Comparison of ENCODE assay signal across 21 mouse cellular contexts in genomic region chr10:91205632-91206031, GRCm38 (mm10). TPM values are rescaled to one million over a fixed set of nuclear protein-coding genes. Genes with fewer than 3 reads are reported as not detected.
DNase-seq lines count a peak whose midpoint lies in the region; ATAC-seq and TF ChIP-seq lines count a peak whose summit lies in the region.
"Had no signal": no experiment of that assay in that cellular context is flagged by ENCODE, and none has a peak within 500 bp of the region (broad histone marks: within the 10 kb centered on the region; RNA-seq: fewer than 3 reads in every experiment).

No protein-coding gene starts in this region.

- H3K79me2 ChIP-seq in CH12.LX (replicated peaks; ENCODE audit: control insufficient read depth, extremely low read depth, insufficient read depth, poor library complexity, severe bottlenecking) = no peaks in the 10 kb centered on the region

- no peak overlapping the region for H3K4me2 ChIP-seq in midbrain, embryonic 11.5 days
- no peak overlapping the region for H3K4me2 ChIP-seq in midbrain, embryonic 14.5 days (ENCODE audit: low read length)
- peak overlapping the region; percentile 83 for H3K4me2 ChIP-seq in CH12.LX (ENCODE audit: insufficient read depth, low read depth, poor library complexity, severe bottlenecking)

- TF ChIP-seq POLR2A in CH12.LX (IDR thresholded peaks at IDR 0.05; ENCODE audit: low read depth, low read length) = no peak

- no peak overlapping the region for H3K4me3 ChIP-seq in midbrain, embryonic 11.5 days (ENCODE audit: low read depth, low read length)
- no peak overlapping the region for H3K4me3 ChIP-seq in midbrain, embryonic 14.5 days (replicated peaks; ENCODE audit: low read depth, low read length)
- peak overlapping the region in 1 of 3 experiments; percentile 52 for H3K4me3 ChIP-seq in CH12.LX (replicated peaks in 1 of 3; ENCODE audit: low read depth in 2 of 3, low read length in 2 of 3, poor library complexity in 1 of 3)

- TF ChIP-seq EP300 in CH12.LX (IDR thresholded peaks at IDR 0.05; ENCODE audit: low read length) = peak; percentile 93

- H3K9ac ChIP-seq in midbrain, embryonic 11.5 days (ENCODE audit: low read length) = no peak overlapping the region
- H3K9ac ChIP-seq in midbrain, embryonic 14.5 days (replicated peaks; ENCODE audit: low read length) = no peak overlapping the region
- H3K9ac ChIP-seq in CH12.LX (ENCODE audit: insufficient read depth, low read depth) = peak overlapping the region; percentile 32

- H3K27me3 ChIP-seq in midbrain, embryonic 11.5 days (ENCODE audit: control insufficient read depth, insufficient read depth, low read length) = no peaks in the 10 kb centered on the region
- no peaks in the 10 kb centered on the region for H3K27me3 ChIP-seq in midbrain, embryonic 14.5 days (ENCODE audit: control insufficient read depth, insufficient read depth, low read length)
- no peaks in the 10 kb centered on the region for H3K27me3 ChIP-seq in CH12.LX (replicated peaks)
- H3K27me3 ChIP-seq: Patski had no signal

- H3K4me1 ChIP-seq in midbrain, embryonic 11.5 days (ENCODE audit: control insufficient read depth, insufficient read depth, low read length) = no peaks in the 10 kb centered on the region
- no peaks in the 10 kb centered on the region for H3K4me1 ChIP-seq in midbrain, embryonic 14.5 days (ENCODE audit: control insufficient read depth, insufficient read depth, low read length)
- peaks cover 5 to 14% of the 10 kb centered on the region in 2 experiments for H3K4me1 ChIP-seq in CH12.LX (ENCODE audit: control insufficient read depth in 1 of 2, insufficient read depth in 2 of 2)

- H3K27ac ChIP-seq in midbrain, embryonic 11.5 days (ENCODE audit: low read depth, low read length) = no peak overlapping the region
- no peak overlapping the region for H3K27ac ChIP-seq in midbrain, embryonic 14.5 days (replicated peaks; ENCODE audit: low read depth, low read length)
- peak overlapping the region; percentile 30 for H3K27ac ChIP-seq in CH12.LX (ENCODE audit: insufficient read depth, low read depth)

- TF ChIP-seq RAD21 in CH12.LX (IDR thresholded peaks at IDR 0.05; ENCODE audit: low read depth, low read length) = no peak

- dilution Hi-C loops in CH12.LX (cut with MboI; ENCODE audit: extremely low pct_ligation_motif_present, extremely low pct_unique_long_range_greater_than_20kb, low sequenced_read_pairs) = no loop called here

- TF ChIP-seq CTCF in CH12.LX (conservative IDR thresholded peaks at IDR 0.05 in 1 of 2, IDR thresholded peaks at IDR 0.05 in 1 of 2; ENCODE audit: low read depth in 2 of 2, low read length in 2 of 2) = no peak

- no peaks in the 10 kb centered on the region for H3K36me3 ChIP-seq in midbrain, embryonic 11.5 days (ENCODE audit: control insufficient read depth, insufficient read depth, low read length)
- no peaks in the 10 kb centered on the region for H3K36me3 ChIP-seq in midbrain, embryonic 14.5 days (ENCODE audit: control insufficient read depth, insufficient read depth, low read length)
- no peaks in the 10 kb centered on the region for H3K36me3 ChIP-seq in CH12.LX (replicated peaks in 1 of 2; ENCODE audit: control insufficient read depth in 1 of 2, insufficient read depth in 1 of 2, low read length in 1 of 2)
- H3K36me3 ChIP-seq: G1E had no signal

- no peak for ATAC-seq in midbrain, embryonic 11.5 days (ENCODE audit: low FRiP score)
- no peak for ATAC-seq in midbrain, embryonic 14.5 days (ENCODE audit: low FRiP score, low TSS enrichment)
- ATAC-seq: activated CD4-positive, CD25-positive, alpha-beta regulatory T cell, adult 4 months; CD4-positive, CD25-positive, alpha-beta regulatory T cell, adult 4 months; Patski had no signal

- in situ Hi-C loops in CH12.LX (cut with MboI; ENCODE audit: low pct_ligation_motif_present, low pct_unique_long_range_greater_than_20kb, low sequenced_read_pairs) = no loop called here

- H3K9me3 ChIP-seq in midbrain, embryonic 11.5 days (ENCODE audit: control insufficient read depth, low read length) = no peaks in the 10 kb centered on the region
- H3K9me3 ChIP-seq in midbrain, embryonic 14.5 days (ENCODE audit: control insufficient read depth, low read length) = no peaks in the 10 kb centered on the region
- H3K9me3 ChIP-seq in CH12.LX (replicated peaks; ENCODE audit: low read length) = peaks cover 5% of the 10 kb centered on the region
- H3K9me3 ChIP-seq: G1E had no signal

- WGBS in midbrain, embryonic 11.5 days = 88% methylated on average over 6 of the region's 6 CpGs
- 90% methylated on average over 6 of the region's 6 CpGs for WGBS in midbrain, embryonic 14.5 days

- peak; percentile 45 for DNase-seq in heart, adult 11 months
- no peak for DNase-seq in heart, postnatal 4 days
- peak; percentile 21 for DNase-seq in midbrain, embryonic 11.5 days (ENCODE audit: low spot score, missing footprints)
- DNase-seq in midbrain, embryonic 14.5 days = no peak
- peak; percentile 54 for DNase-seq in CH12.LX (ENCODE audit: extremely low read depth)
- no peak for DNase-seq in kidney, postnatal 10 days
- DNase-seq: adrenal gland, adult 2 months; adrenal gland, adult 8-10 months; adrenal gland, postnatal 10 days; adrenal gland, postnatal 14 days; adrenal gland, postnatal 25 days; adrenal gland, postnatal 36 days; B cell, adult 2 months; cerebellum, adult 11 months; cerebellum, adult 11-12 months; cerebellum, adult 18-20 months; cerebellum, adult 2 months had no signal

TF ChIP-seq in CH12.LX, 34 proteins besides CTCF, POLR2A, EP300 and RAD21:
- peak; percentile 72 for TF ChIP-seq SIN3A (IDR thresholded peaks at IDR 0.05; ENCODE audit: low read length)
- TF ChIP-seq CHD1 (IDR thresholded peaks at IDR 0.05; ENCODE audit: low read depth, low read length) = no peak
- TF ChIP-seq NRF1 (IDR thresholded peaks at IDR 0.05; ENCODE audit: low read depth, low read length) = no peak
- TF ChIP-seq BHLHE40 (IDR thresholded peaks at IDR 0.05; ENCODE audit: low read depth, low read length) = 0 out of 2 replicates have a peak, but pooled peaks have one; percentile 5
- TF ChIP-seq MAFK (IDR thresholded peaks at IDR 0.05; ENCODE audit: insufficient replicate concordance, low read length) = peak; percentile 11; the same call in 1 of the 2 replicates
- TF ChIP-seq ZKSCAN1 (IDR thresholded peaks at IDR 0.05; ENCODE audit: borderline replicate concordance, low read depth, low read length) = no peak
- TF ChIP-seq POLR2AphosphoS2 (IDR thresholded peaks at IDR 0.05; ENCODE audit: low read depth, low read length) = no peak
- TF ChIP-seq IRF4 (IDR thresholded peaks at IDR 0.05; ENCODE audit: low read depth, low read length) = peak; percentile 90
- no peak for TF ChIP-seq KAT2A (IDR thresholded peaks at IDR 0.05; ENCODE audit: insufficient replicate concordance, low read length)
- TF ChIP-seq ETS1 (conservative IDR thresholded peaks at IDR 0.05; ENCODE audit: low read depth, low read length) = peak; percentile 31; the same call in 1 of the 2 replicates
- no peak for TF ChIP-seq RCOR1 (conservative IDR thresholded peaks at IDR 0.05; ENCODE audit: low read depth, low read length)
- TF ChIP-seq MAZ (IDR thresholded peaks at IDR 0.05; ENCODE audit: low read depth, low read length) = no peak
- TF ChIP-seq UBTF (IDR thresholded peaks at IDR 0.05; ENCODE audit: low read depth, low read length) = no peak
- TF ChIP-seq ZC3H11A (IDR thresholded peaks at IDR 0.05; ENCODE audit: low read depth, low read length) = no peak
- TF ChIP-seq E2F4 (IDR thresholded peaks at IDR 0.05; ENCODE audit: insufficient replicate concordance, low read depth, low read length) = no peak
- no peak for TF ChIP-seq TBP (conservative IDR thresholded peaks at IDR 0.05; ENCODE audit: low read depth, low read length)
- TF ChIP-seq CHD2 (IDR thresholded peaks at IDR 0.05; ENCODE audit: low read length) = 0 out of 2 replicates have a peak, but pooled peaks have one; percentile 4
- TF ChIP-seq JUND (conservative IDR thresholded peaks at IDR 0.05; ENCODE audit: low read depth, low read length) = 0 out of 2 replicates have a peak, but pooled peaks have one; percentile 39
- TF ChIP-seq MXI1 (IDR thresholded peaks at IDR 0.05; ENCODE audit: low read depth, low read length) = peak; percentile 62; the same call in 1 of the 2 replicates
- no peak for TF ChIP-seq USF2 (conservative IDR thresholded peaks at IDR 0.05; ENCODE audit: low read depth, low read length)
- TF ChIP-seq ELF1 (IDR thresholded peaks at IDR 0.05; ENCODE audit: low read depth, low read length) = no peak
- TF ChIP-seq HCFC1 (IDR thresholded peaks at IDR 0.05; ENCODE audit: low read depth, low read length) = no peak
- TF ChIP-seq MYC (IDR thresholded peaks at IDR 0.05; ENCODE audit: low read depth, low read length) = peak; percentile 75
- no peak for TF ChIP-seq ZNF384 (IDR thresholded peaks at IDR 0.05; ENCODE audit: low read depth, low read length)
- no peak for TF ChIP-seq SMC3 (IDR thresholded peaks at IDR 0.05; ENCODE audit: low read depth, low read length)
- no peak for TF ChIP-seq ZMIZ1 (IDR thresholded peaks at IDR 0.05; ENCODE audit: low read depth, low read length)
- no peak for TF ChIP-seq NELFE (IDR thresholded peaks at IDR 0.05; ENCODE audit: low read depth, low read length)
- TF ChIP-seq MAX (IDR thresholded peaks at IDR 0.05; ENCODE audit: low read length) = peak; percentile 69
- peak; percentile 29; the same call in 1 of the 2 replicates for TF ChIP-seq JUN (IDR thresholded peaks at IDR 0.05; ENCODE audit: insufficient read depth, low read depth, low read length)
- TF ChIP-seq PAX5 (IDR thresholded peaks at IDR 0.05; ENCODE audit: low read length) = no peak
- no peak for TF ChIP-seq GABPA (IDR thresholded peaks at IDR 0.05; ENCODE audit: insufficient replicate concordance, low read depth, low read length)
- TF ChIP-seq TCF12 (IDR thresholded peaks at IDR 0.05; ENCODE audit: low read depth, low read length) = no peak; the same call in none of the 2 replicates
- TF ChIP-seq USF1 (IDR thresholded peaks at IDR 0.05; ENCODE audit: low read depth, low read length) = no peak
- TF ChIP-seq MEF2A (IDR thresholded peaks at IDR 0.05; ENCODE audit: borderline replicate concordance, low read depth, low read length) = peak; percentile 79

RNA-seq across cellular contexts. Expression of gene Tmpo, which starts 24.5 kb away (rescaled TPM):
- total RNA-seq in heart, postnatal 4 days (2021) = 100 to 1,000 TPM; 186 to 192 TPM
- 339 and 388 TPM in 2 replicates for polyA plus RNA-seq in midbrain, embryonic 11.5 days (2014; fragmentation: Nextera tagmentation; extraction: Ambion mirVana)
- polyA plus RNA-seq in midbrain, embryonic 14.5 days (2014; fragmentation: Nextera tagmentation; extraction: Ambion mirVana) = 127 and 162 TPM in 2 replicates
- total RNA-seq in CH12.LX (2012; rRNA removed) (163 and 179 TPM in 2 replicates), CH12.LX (2014; rRNA removed) (467 and 525 TPM in 2 replicates)
- 177 and 198 TPM in 2 replicates for polyA plus RNA-seq in CH12.LX (2012; ENCODE audit: insufficient read length, low read depth)

Comparison
In these comparisons a context has a peak if more than half of its experiments do, and no peak if none do; other contexts are left out.
1. DNase-seq: peak in heart, adult 11 months (single experiment), midbrain, embryonic 11.5 days (single experiment) and CH12.LX (single experiment); none in heart, postnatal 4 days (single experiment), midbrain, embryonic 14.5 days (single experiment) and kidney, postnatal 10 days (single experiment).